Mouse (Mus musculus) CH12.LX (cell line): ENCODE results near the gene Gm45717. TPM values are rescaled to one million over a fixed set of nuclear protein-coding genes. Genes with fewer than 3 reads are reported as not detected.

ENCODE experiments used
- DNase-seq: peaks from one replicate; pipeline ENCODE4 v3.0.0-alpha.2; 2013; ENCODE audit errors: extremely low read depth
- H3K27ac ChIP-seq: 2 replicates; pipeline ENCODE4 v1.5.1; 2012; ENCODE audit warnings: low read depth, mild to moderate bottlenecking, control low read depth, moderate library complexity; ENCODE audit not compliant: insufficient read depth
- H3K27me3 ChIP-seq: replicated peaks from 2 replicates; pipeline ENCODE3; 2012; ENCODE audit warnings: inconsistent platforms
- H3K36me3 ChIP-seq, 2 experiments: replicated peaks in 1 of 2; 2 replicates each; pipeline versions ENCODE3 to v1.6.1; 2012; ENCODE audit warnings: inconsistent platforms in 1 of 2, low read length in 1 of 2, mild to moderate bottlenecking in 1 of 2, mixed read lengths in 1 of 2, moderate library complexity in 1 of 2; ENCODE audit not compliant: control insufficient read depth in 1 of 2, insufficient read depth in 1 of 2
- H3K4me1 ChIP-seq, 2 experiments: 2 replicates each; pipeline ENCODE4 v1.6.1; 2012; ENCODE audit warnings: inconsistent platforms in 1 of 2, moderate library complexity in 1 of 2; ENCODE audit not compliant: insufficient read depth in 2 of 2, control insufficient read depth in 1 of 2
- H3K4me2 ChIP-seq: 2 replicates; pipeline ENCODE4 v1.6.1; 2012; ENCODE audit warnings: low read depth, mild to moderate bottlenecking, control low read depth; ENCODE audit not compliant: poor library complexity, insufficient read depth, severe bottlenecking
- H3K4me3 ChIP-seq, 3 experiments: fragments of 150-350 bp in 1 of 3; sonication (generic) in 1 of 3; replicated peaks in 1 of 3; 2 replicates each; pipeline versions ENCODE3 to v1.5.1; 2011 to 2012; ENCODE audit warnings: low read depth in 2 of 3, low read length in 2 of 3, mild to moderate bottlenecking in 2 of 3, moderate library complexity in 2 of 3, control low read depth in 1 of 3, improper control_type of control experiment in 1 of 3, inconsistent platforms in 1 of 3, mixed read lengths in 1 of 3; ENCODE audit not compliant: poor library complexity in 1 of 3
- H3K79me2 ChIP-seq: replicated peaks from 2 replicates; pipeline ENCODE4 v1.6.1; 2012; ENCODE audit warnings: mild to moderate bottlenecking, moderate library complexity; ENCODE audit not compliant: control insufficient read depth, poor library complexity, insufficient read depth, severe bottlenecking; ENCODE audit errors: extremely low read depth
- H3K9ac ChIP-seq: 2 replicates; pipeline ENCODE4 v1.6.1; 2012; ENCODE audit warnings: low read depth, mild to moderate bottlenecking, control low read depth, moderate library complexity; ENCODE audit not compliant: insufficient read depth
- H3K9me3 ChIP-seq: replicated peaks from 2 replicates; pipeline ENCODE3; 2012; ENCODE audit warnings: low read length, inconsistent platforms, mixed read lengths
- BHLHE40 ChIP-seq: IDR thresholded peaks from 2 replicates; pipeline ENCODE4 v1.6.1; 2011; ENCODE audit warnings: mild to moderate bottlenecking, low read depth, low read length, improper control_type of control experiment
- CHD2 ChIP-seq: IDR thresholded peaks from 2 replicates; pipeline ENCODE4 v1.6.1; 2011; ENCODE audit warnings: low read length, improper control_type of control experiment
- CTCF ChIP-seq, 2 experiments: IDR thresholded peaks in 1 of 2; conservative IDR thresholded peaks in 1 of 2; 2 replicates each; pipeline ENCODE4 v1.5.1; 2011 to 2012; ENCODE audit warnings: low read depth in 2 of 2, low read length in 2 of 2, improper control_type of control experiment in 1 of 2, inconsistent platforms in 1 of 2, mild to moderate bottlenecking in 1 of 2, moderate library complexity in 1 of 2
- E2F4 ChIP-seq: IDR thresholded peaks from 2 replicates; pipeline ENCODE4 v1.6.1; 2011; ENCODE audit warnings: low read depth, low read length, improper control_type of control experiment; ENCODE audit not compliant: insufficient replicate concordance
- ETS1 ChIP-seq: conservative IDR thresholded peaks from 2 replicates; pipeline ENCODE4 v1.6.1; 2012; ENCODE audit warnings: low read depth, mild to moderate bottlenecking, inconsistent platforms, low read length, improper control_type of control experiment, moderate library complexity
- GABPA ChIP-seq: IDR thresholded peaks from 2 replicates; pipeline ENCODE4 v1.6.1; 2012; ENCODE audit warnings: low read depth, low read length, improper control_type of control experiment, inconsistent platforms; ENCODE audit not compliant: insufficient replicate concordance
- HCFC1 ChIP-seq: IDR thresholded peaks from 2 replicates; pipeline ENCODE4 v1.6.1; 2012; ENCODE audit warnings: low read depth, mild to moderate bottlenecking, inconsistent platforms, low read length, improper control_type of control experiment
- IRF4 ChIP-seq: IDR thresholded peaks from 2 replicates; pipeline ENCODE4 v1.6.1; 2014; ENCODE audit warnings: low read depth, mild to moderate bottlenecking, inconsistent platforms, low read length, improper control_type of control experiment
- KAT2A ChIP-seq: IDR thresholded peaks from 2 replicates; pipeline ENCODE4 v1.6.1; 2012; ENCODE audit warnings: low read length, improper control_type of control experiment, inconsistent platforms; ENCODE audit not compliant: insufficient replicate concordance
- MAFK ChIP-seq: IDR thresholded peaks from 2 replicates; pipeline ENCODE4 v1.6.1; 2011; ENCODE audit warnings: low read length, improper control_type of control experiment; ENCODE audit not compliant: insufficient replicate concordance
- MAX ChIP-seq: IDR thresholded peaks from 2 replicates; pipeline ENCODE4 v1.6.1; 2011; ENCODE audit warnings: low read length, improper control_type of control experiment
- MAZ ChIP-seq: IDR thresholded peaks from 2 replicates; pipeline ENCODE4 v1.6.1; 2012; ENCODE audit warnings: low read depth, mild to moderate bottlenecking, inconsistent platforms, low read length, improper control_type of control experiment, moderate library complexity
- MXI1 ChIP-seq: IDR thresholded peaks from 2 replicates; pipeline ENCODE4 v1.6.1; 2011; ENCODE audit warnings: mild to moderate bottlenecking, low read depth, low read length, improper control_type of control experiment
- MYC ChIP-seq: IDR thresholded peaks from 2 replicates; pipeline ENCODE4 v1.6.1; 2011; ENCODE audit warnings: low read depth, mild to moderate bottlenecking, improper control_type of control experiment, low read length
- NELFE ChIP-seq: IDR thresholded peaks from 2 replicates; pipeline ENCODE4 v1.6.1; 2011; ENCODE audit warnings: low read depth, low read length, improper control_type of control experiment
- NRF1 ChIP-seq: IDR thresholded peaks from 2 replicates; pipeline ENCODE4 v1.6.1; 2014; ENCODE audit warnings: low read depth, mild to moderate bottlenecking, inconsistent platforms, low read length, improper control_type of control experiment, moderate library complexity
- POLR2AphosphoS2 ChIP-seq: IDR thresholded peaks from 2 replicates; pipeline ENCODE4 v1.6.1; 2011; ENCODE audit warnings: low read depth, low read length, improper control_type of control experiment
- RAD21 ChIP-seq: IDR thresholded peaks from 2 replicates; pipeline ENCODE4 v1.6.1; 2011; ENCODE audit warnings: low read depth, mild to moderate bottlenecking, low read length, improper control_type of control experiment, moderate library complexity
- RCOR1 ChIP-seq: conservative IDR thresholded peaks from 2 replicates; pipeline ENCODE4 v1.6.1; 2012; ENCODE audit warnings: low read depth, mild to moderate bottlenecking, inconsistent platforms, low read length, improper control_type of control experiment
- TBP ChIP-seq: conservative IDR thresholded peaks from 2 replicates; pipeline ENCODE4 v1.6.1; 2011; ENCODE audit warnings: low read depth, low read length, improper control_type of control experiment
- TCF12 ChIP-seq: IDR thresholded peaks from 2 replicates; pipeline ENCODE4 v1.6.1; 2014; ENCODE audit warnings: low read depth, mild to moderate bottlenecking, inconsistent platforms, low read length, improper control_type of control experiment
- UBTF ChIP-seq: IDR thresholded peaks from 2 replicates; pipeline ENCODE4 v1.6.1; 2012; ENCODE audit warnings: low read depth, mild to moderate bottlenecking, inconsistent platforms, low read length, improper control_type of control experiment, moderate library complexity
- USF1 ChIP-seq: IDR thresholded peaks from 2 replicates; pipeline ENCODE4 v1.6.1; 2014; ENCODE audit warnings: low read depth, mild to moderate bottlenecking, inconsistent platforms, low read length, improper control_type of control experiment
- ZC3H11A ChIP-seq: IDR thresholded peaks from 2 replicates; pipeline ENCODE4 v1.6.1; 2012; ENCODE audit warnings: low read depth, mild to moderate bottlenecking, inconsistent platforms, low read length, improper control_type of control experiment
- ZKSCAN1 ChIP-seq: IDR thresholded peaks from 2 replicates; pipeline ENCODE4 v1.6.1; 2012; ENCODE audit warnings: low read depth, inconsistent platforms, low read length, improper control_type of control experiment, borderline replicate concordance
- ZNF384 ChIP-seq: IDR thresholded peaks from 2 replicates; pipeline ENCODE4 v1.6.1; 2012; ENCODE audit warnings: low read depth, low read length, improper control_type of control experiment, inconsistent platforms
- dilution Hi-C: fragments of 300-500 bp; cut with MboI; formaldehyde crosslinking; loops from 2 replicates; pipeline ENCODE4 v1.14.3; 2020; ENCODE audit warnings: low sequenced_read_pairs; ENCODE audit not compliant: extremely low pct_unique_long_range_greater_than_20kb, extremely low pct_ligation_motif_present
- in situ Hi-C: fragments of 300-500 bp; cut with MboI; formaldehyde crosslinking; loops from 3 replicates; pipeline ENCODE4 v1.14.3; 2019; ENCODE audit warnings: low sequenced_read_pairs, low pct_ligation_motif_present, low pct_unique_long_range_greater_than_20kb, mixed read lengths
- polyA plus RNA-seq: library from polyadenylated mRNA; unstranded; fragments of >175 nt; gene quantifications from 2 replicates; pipeline ENCODE4 v1.2.1, GENCODE M21; 2012; ENCODE audit warnings: low read depth; ENCODE audit not compliant: insufficient read length
- total RNA-seq, 2 experiments: library from RNA; depleted of rRNA; stranded (reverse); fragments of 300-350 nt in 1 of 2; fragments of >200 nt in 1 of 2; gene quantifications; 2 replicates each; pipeline ENCODE4 v1.2.3; 2012 to 2014

Gene Gm45717
- total and polyA plus RNA-seq, 3 experiments = not detected

DNA sequence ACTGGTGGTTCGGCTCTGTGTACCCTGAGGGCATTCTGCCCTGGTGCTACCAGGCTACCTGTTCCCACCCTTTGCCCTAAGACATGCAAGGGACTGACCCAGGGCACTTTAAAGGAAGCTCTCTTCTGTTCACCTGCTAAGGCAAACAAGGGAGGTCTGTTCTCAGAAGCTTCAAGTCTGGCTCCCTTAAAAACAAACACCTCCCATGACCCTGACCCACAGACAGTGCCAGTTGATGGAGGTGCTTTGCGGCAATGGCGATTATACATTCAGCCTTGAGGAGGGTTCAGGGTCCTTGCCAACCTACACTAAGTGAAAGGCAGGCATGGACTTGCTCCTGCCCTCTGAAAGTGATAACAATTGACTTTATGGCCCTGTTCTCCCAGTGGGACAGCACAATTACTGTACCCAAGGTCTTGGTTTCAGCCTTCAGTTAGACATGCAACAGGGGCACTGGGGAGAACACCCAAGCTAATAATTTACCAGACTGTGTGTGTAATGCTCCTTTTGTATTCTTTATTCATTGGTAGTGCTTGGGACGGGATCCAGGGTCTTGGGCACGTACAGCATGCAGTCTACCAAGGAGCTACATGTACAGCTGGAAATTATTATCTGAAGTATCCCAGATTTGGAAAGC, 42.8 kb downstream of the Gm45717 start:
- Histone ChIP-seq H3K4me2 (no peak overlapping the region), H3K27ac (no peak overlapping the region), H3K4me3 (no peak overlapping the region), H3K4me1 (peaks cover 9 to 37% of the 10 kb centered on the region in 2 experiments), H3K9me3 (no peaks in the 10 kb centered on the region), H3K27me3 (no peaks in the 10 kb centered on the region), H3K79me2 (no peaks in the 10 kb centered on the region), H3K36me3 (no peaks in the 10 kb centered on the region), H3K9ac (no peak overlapping the region)
- TF ChIP-seq RAD21 (no peak), RCOR1 (no peak), NRF1 (no peak), CTCF (conservative IDR thresholded peaks at IDR 0.05 in 1 of 2, IDR thresholded peaks at IDR 0.05 in 1 of 2; ENCODE audit: low read depth in 2 of 2, low read length in 2 of 2) (no peak), IRF4 (no peak), ETS1 (no peak), MYC (no peak), GABPA (no peak), MAX (no peak), MXI1 (no peak), UBTF (no peak), ZKSCAN1 (no peak), MAZ (no peak), TCF12 (no peak), CHD2 (no peak), BHLHE40 (no peak), HCFC1 (no peak), ZNF384 (no peak), E2F4 (no peak), NELFE (no peak)
- in situ Hi-C loops (loop anchor here (5.0 kb wide), 1 partner anchor 34 kb away; no protein-coding TSS in a partner anchor), dilution Hi-C loops (no loop called here)
- DNase-seq = no peak

- Histone ChIP-seq H3K9me3 (no peaks in the 10 kb centered on the region), H3K9ac (no peak overlapping the region), H3K36me3 (no peaks in the 10 kb centered on the region), H3K79me2 (no peaks in the 10 kb centered on the region), H3K4me2 (no peak overlapping the region), H3K27ac (no peak overlapping the region), H3K4me1 (peaks cover 7 to 30% of the 10 kb centered on the region in 2 experiments), H3K4me3 (no peak overlapping the region), H3K27me3 (no peaks in the 10 kb centered on the region)
- TF ChIP-seq POLR2AphosphoS2 (no peak), ZC3H11A (no peak), MAZ (no peak), CHD2 (no peak), MAX (no peak), USF1 (no peak), MAFK (no peak), BHLHE40 (no peak), KAT2A (no peak), MYC (no peak), TBP (no peak), ETS1 (no peak)
- dilution Hi-C loops = no loop called here
- DNase-seq = no peak
- in situ Hi-C loops = loop anchor here (5.0 kb wide), 1 partner anchor 35 kb away; no protein-coding TSS in a partner anchor
These were observed 43.4 kb downstream of the Gm45717 start for GRCm38 (mm10) chr7:140912293-140912692.
